Mouse (Mus musculus) liver, adult 2 months (tissue): Measurements from ENCODE around the gene Hydin. TPM values are rescaled to one million over a fixed set of nuclear protein-coding genes. Genes with fewer than 3 reads are reported as not detected.
A peak's percentile ranks its signal among the peaks of the same experiment; 100 is the strongest.

Experiments
- DNase-seq: peaks from one replicate; pipeline ENCODE4 v3.0.0-alpha.2; 2011; ENCODE audit warnings: low read depth, low spot score; ENCODE audit errors: extremely low read depth
- H3K27ac ChIP-seq: fragments of 200-500 bp; replicated peaks from 2 replicates; pipeline ENCODE4 v1.5.1; 2012; ENCODE audit warnings: low read depth, mild to moderate bottlenecking, control low read depth, inconsistent platforms, low read length; ENCODE audit not compliant: insufficient read depth
- H3K27me3 ChIP-seq: fragments of 200-500 bp; 2 replicates; pipeline ENCODE4 v1.6.1; 2012; ENCODE audit warnings: mild to moderate bottlenecking, moderate library complexity, low read length, inconsistent platforms; ENCODE audit not compliant: control insufficient read depth, insufficient read depth
- H3K36me3 ChIP-seq: fragments of 200-500 bp; 2 replicates; pipeline ENCODE4 v1.6.1; 2012; ENCODE audit warnings: low read length, inconsistent platforms; ENCODE audit not compliant: control insufficient read depth, insufficient read depth
- H3K4me1 ChIP-seq: fragments of 200-500 bp; 2 replicates; pipeline ENCODE4 v1.6.1; 2011; ENCODE audit warnings: low read length; ENCODE audit not compliant: control insufficient read depth, insufficient read depth
- H3K4me3 ChIP-seq: fragments of 200-500 bp; 2 replicates; pipeline ENCODE4 v1.5.1; 2011; ENCODE audit warnings: low read depth, mild to moderate bottlenecking, control low read depth, low read length, moderate library complexity; ENCODE audit not compliant: insufficient read depth
- H3K79me2 ChIP-seq: fragments of 200-500 bp; 2 replicates; pipeline ENCODE4 v1.6.1; 2012; ENCODE audit warnings: inconsistent platforms, mild to moderate bottlenecking, low read length, moderate library complexity; ENCODE audit not compliant: control insufficient read depth, insufficient read depth
- H3K9ac ChIP-seq: fragments of 200-500 bp; 2 replicates; pipeline ENCODE4 v1.6.1; 2012; ENCODE audit warnings: low read depth, mild to moderate bottlenecking, control low read depth, inconsistent platforms, low read length
- CTCF ChIP-seq: fragments of 200-500 bp; IDR thresholded peaks from 2 replicates; pipeline ENCODE4 v1.5.1; 2011; ENCODE audit warnings: low read depth, low read length, control low read depth
- POLR2A ChIP-seq: fragments of 200-500 bp; IDR thresholded peaks from 2 replicates; pipeline ENCODE4 v1.6.1; 2011; ENCODE audit warnings: low read length, control low read depth; ENCODE audit not compliant: insufficient read depth; ENCODE audit errors: extremely low read depth
- WGBS: fragments of 180-500 bp; shearing (Covaris S2); methylation state at CpG from one replicate; pipeline ENCODE4 v1.1.7; 2018; 5-methylcytosine and 5-hydroxymethylcytosine counted together
- polyA plus RNA-seq: library from polyadenylated mRNA; depleted of rRNA; stranded (reverse); fragments of >200 nt; gene quantifications from 2 replicates; pipeline ENCODE4 v1.2.3, GENCODE M21; 2012
- total RNA-seq: library from RNA; depleted of rRNA; stranded (reverse); fragments of >200 nt; gene quantifications from 2 replicates; pipeline ENCODE4 v1.2.3, GENCODE M21; 2014

Gene Hydin
- total and polyA plus RNA-seq, 2 experiments = under 0.01 TPM; not detected in 1

DNA sequence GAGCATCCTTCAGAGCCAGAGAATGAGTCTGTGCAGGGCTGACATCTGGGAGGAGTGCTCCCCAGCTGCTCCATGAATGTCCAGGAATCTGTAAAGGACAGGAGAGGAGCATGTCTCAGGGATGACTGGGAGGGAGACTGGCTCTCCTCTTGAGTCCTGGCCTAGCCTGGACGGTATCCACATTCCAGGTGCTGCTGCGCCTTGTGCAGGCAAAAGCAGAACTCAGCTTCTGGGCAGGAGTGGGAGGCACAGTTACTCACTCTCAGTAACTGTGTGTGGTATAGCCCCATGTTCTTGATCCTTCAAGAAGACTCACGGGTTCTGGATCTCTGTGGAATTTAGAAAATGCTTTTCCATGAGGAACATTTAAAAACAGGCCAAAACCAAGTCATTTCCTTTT, 363.3 kb downstream of the Hydin start:
- H3K4me1 ChIP-seq = peaks cover 7% of the 10 kb centered on the region
- peaks cover 11% of the 10 kb centered on the region; the same call in 1 of the 2 replicates for H3K79me2 ChIP-seq
- 93% methylated on average over 3 of the region's 3 CpGs for WGBS
- H3K27me3 ChIP-seq = no peaks in the 10 kb centered on the region
- H3K9ac ChIP-seq = no peak overlapping the region
- TF ChIP-seq CTCF = no peak
- TF ChIP-seq POLR2A = no peak
- peaks cover 5% of the 10 kb centered on the region; the same call in 1 of the 2 replicates for H3K36me3 ChIP-seq
- H3K4me3 ChIP-seq = no peak overlapping the region
- no peak overlapping the region for H3K27ac ChIP-seq
- DNase-seq = no peak

GRCm38 (mm10) chr8:110630571-110631071, 363.8 kb downstream of the Hydin start:
- 57% methylated on average over 8 of the region's 8 CpGs for WGBS
- Histone ChIP-seq H3K4me3 (no peak overlapping the region), H3K79me2 (peaks cover 11% of the 10 kb centered on the region; the same call in 1 of the 2 replicates)

DNA sequence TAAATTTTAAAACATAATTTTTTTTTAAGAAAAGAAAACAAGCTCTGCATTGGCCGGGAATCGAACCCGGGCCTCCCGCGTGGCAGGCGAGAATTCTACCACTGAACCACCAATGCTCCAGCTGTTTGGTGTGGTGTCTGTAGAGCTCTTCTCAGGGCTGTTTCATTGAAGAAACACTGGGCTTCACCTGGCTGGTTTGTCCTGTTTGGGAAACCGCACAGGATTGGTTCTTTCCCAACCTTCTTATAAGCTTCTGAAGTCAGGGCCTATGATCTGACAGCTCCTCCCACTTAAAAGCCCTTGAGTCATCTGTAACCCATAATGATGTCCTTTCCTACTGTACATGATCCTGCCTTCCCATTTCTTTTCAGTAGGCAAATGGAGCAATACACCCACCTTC, 364.4 kb downstream of the Hydin start:
- Histone ChIP-seq H3K4me3 (no peak overlapping the region), H3K36me3 (peaks cover 12% of the 10 kb centered on the region), H3K27me3 (no peaks in the 10 kb centered on the region), H3K79me2 (peaks cover 7% of the 10 kb centered on the region; the same call in 1 of the 2 replicates), H3K27ac (no peak overlapping the region), H3K4me1 (peaks cover 7% of the 10 kb centered on the region), H3K9ac (no peak overlapping the region)
- DNase-seq = no peak
- TF ChIP-seq CTCF = no peak
- no peak for TF ChIP-seq POLR2A
- 92% methylated on average over 7 of the region's 7 CpGs for WGBS

More at GRCm38 (mm10) chr8:110630571-110631071, 363.8 kb downstream of the Hydin start:
- no peak for TF ChIP-seq POLR2A
- no peak for TF ChIP-seq CTCF
- peak; percentile 65 for DNase-seq
- peaks cover 7% of the 10 kb centered on the region for H3K4me1 ChIP-seq
- peaks cover 6% of the 10 kb centered on the region; the same call in 1 of the 2 replicates for H3K36me3 ChIP-seq
- H3K27me3 ChIP-seq = no peaks in the 10 kb centered on the region
- no peak overlapping the region for H3K27ac ChIP-seq
- H3K9ac ChIP-seq = no peak overlapping the region

GRCm38 (mm10) chr8:110633814-110634213, 367.0 kb downstream of the Hydin start:
- peaks cover 7% of the 10 kb centered on the region for H3K4me1 ChIP-seq
- peak overlapping the region; percentile 69 for H3K27ac ChIP-seq
- peaks cover 25% of the 10 kb centered on the region for H3K36me3 ChIP-seq
- no peak overlapping the region for H3K9ac ChIP-seq
- H3K27me3 ChIP-seq = no peaks in the 10 kb centered on the region
- WGBS = 23% methylated on average over 3 of the region's 3 CpGs
- TF ChIP-seq POLR2A (no peak), CTCF (no peak)
- no peak overlapping the region for H3K4me3 ChIP-seq
- peaks cover 4% of the 10 kb centered on the region; the same call in 1 of the 2 replicates for H3K79me2 ChIP-seq
- peak; percentile 90 for DNase-seq

DNA sequence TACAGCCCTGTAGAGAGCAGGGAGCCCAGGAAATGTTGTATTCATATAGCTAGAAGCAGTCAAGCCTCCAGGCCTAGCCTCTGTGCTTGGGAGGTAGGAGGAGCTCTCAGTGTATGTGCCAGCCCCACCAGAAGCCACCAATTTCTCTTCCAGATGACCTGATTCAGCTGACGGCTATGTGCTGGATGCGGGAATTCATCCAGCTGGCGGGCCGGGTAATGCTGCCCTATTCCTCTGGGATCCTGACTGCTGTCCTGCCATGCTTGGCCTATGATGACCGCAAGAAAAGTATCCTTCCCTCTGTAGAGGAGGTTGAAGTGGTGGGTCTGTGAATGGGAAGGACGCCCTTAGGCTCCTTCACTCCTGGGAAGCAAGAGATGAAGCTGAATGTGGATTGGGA, 369.4 kb downstream of the Hydin start:
- H3K36me3 ChIP-seq = peaks cover 25% of the 10 kb centered on the region
- H3K4me1 ChIP-seq = peaks cover 4% of the 10 kb centered on the region
- H3K4me3 ChIP-seq = no peak overlapping the region
- no peaks in the 10 kb centered on the region for H3K27me3 ChIP-seq
- DNase-seq = no peak
- H3K27ac ChIP-seq = no peak overlapping the region
- WGBS = 94% methylated on average over 6 of the region's 6 CpGs
- H3K79me2 ChIP-seq = no peaks in the 10 kb centered on the region
- H3K9ac ChIP-seq = no peak overlapping the region
- no peak for TF ChIP-seq CTCF
- no peak for TF ChIP-seq POLR2A

DNA sequence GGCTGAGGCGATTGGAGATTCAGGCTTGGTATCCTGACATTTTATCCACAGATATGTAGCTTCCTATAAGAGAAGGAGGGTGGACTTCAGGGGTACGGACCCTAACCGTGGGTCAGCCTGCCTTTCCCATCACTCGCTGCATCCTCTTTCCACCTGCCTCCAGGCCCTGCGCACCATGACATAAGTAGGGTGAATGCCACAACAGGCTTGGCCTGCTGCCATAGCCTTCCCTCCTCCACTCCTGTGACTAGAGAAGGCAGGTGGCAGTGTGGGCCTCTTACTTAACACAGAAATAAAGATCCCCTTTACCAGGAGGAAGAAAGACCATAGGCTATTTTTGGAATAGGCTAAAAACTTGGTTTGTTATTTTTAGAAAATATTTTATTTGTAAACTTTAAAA, 375.6 kb downstream of the Hydin start:
- Histone ChIP-seq H3K9ac (no peak overlapping the region), H3K4me1 (peaks cover 15% of the 10 kb centered on the region), H3K4me3 (no peak overlapping the region), H3K36me3 (peaks cover 6% of the 10 kb centered on the region), H3K79me2 (no peaks in the 10 kb centered on the region), H3K27ac (no peak overlapping the region), H3K27me3 (no peaks in the 10 kb centered on the region)
- TF ChIP-seq CTCF (no peak), POLR2A (no peak)
- WGBS = 89% methylated on average over 5 of the region's 5 CpGs
- no peak for DNase-seq
